ENCODE assay signal across 30 mouse cellular contexts in the genomic region with DNA sequence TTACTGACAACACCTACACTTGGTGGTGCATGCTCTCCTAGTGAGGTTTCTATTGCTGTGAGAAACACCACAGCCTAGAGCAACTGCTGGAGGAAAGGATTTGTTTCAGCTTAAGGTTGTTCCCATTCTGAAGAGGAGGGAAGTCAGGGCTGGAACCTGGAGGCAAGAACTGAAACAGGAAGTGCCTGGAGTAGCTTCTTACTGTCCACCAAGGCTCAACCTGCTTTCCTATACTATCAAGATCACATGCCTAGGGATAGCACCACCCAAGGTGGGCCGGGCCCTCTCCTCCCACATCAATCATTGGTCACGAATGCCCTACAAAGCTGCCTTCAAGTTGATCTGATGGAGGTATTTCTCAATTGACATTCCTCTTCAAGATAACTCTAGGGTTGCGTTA. TPM values are rescaled to one million over a fixed set of nuclear protein-coding genes. Genes with fewer than 3 reads are reported as not detected.
DNase-seq lines count a peak whose midpoint lies in the region; ATAC-seq lines count a peak whose summit lies in the region.
"Had no signal": no experiment of that assay in that cellular context is flagged by ENCODE, and none has a peak within 500 bp of the region (broad histone marks: within the 10 kb centered on the region; RNA-seq: fewer than 3 reads in every experiment).

No protein-coding gene starts in this region.

- peak; percentile 73 for ATAC-seq in granulocyte monocyte progenitor cell, adult 5-6 weeks (replicated peaks; ENCODE audit: poor library complexity, severe bottlenecking)
- ATAC-seq in megakaryocyte, adult 5-6 weeks (ENCODE audit: poor library complexity, severe bottlenecking) = peak; percentile 75
- ATAC-seq in monocyte, adult 5-6 weeks (replicated peaks; ENCODE audit: insufficient number of reproducible peaks, low FRiP score, low TSS enrichment, poor library complexity, severe bottlenecking) = 0 out of 2 replicates have a peak, but pooled peaks have one; percentile 22
- ATAC-seq in liver, embryonic 11.5 days (replicated peaks; ENCODE audit: low FRiP score) = no peak
- ATAC-seq: forebrain, embryonic 14.5 days had no signal

- DNase-seq in heart, adult 11 months = peak; percentile 90
- DNase-seq in heart, adult 8-10 months (ENCODE audit: low spot score) = no peak
- DNase-seq in liver, embryonic 11.5 days (ENCODE audit: low spot score) = no peak
- no peak for DNase-seq in retina, embryonic 14.5 days (ENCODE audit: low spot score)
- DNase-seq: adrenal gland, adult 2 months; adrenal gland, postnatal 10 days; adrenal gland, postnatal 25 days; cerebellum, adult 11 months; cerebellum, adult 18-20 months; cerebellum, adult 8-10 months; cerebellum, adult 9-11 months; cerebellum, postnatal 14 days; cerebellum, postnatal 36 days; embryo, embryonic 11 days had no signal

- H3K27me3 ChIP-seq in liver, embryonic 11.5 days (replicated peaks; ENCODE audit: control insufficient read depth, insufficient read depth, low read length) = no peaks in the 10 kb centered on the region
- H3K27me3 ChIP-seq: embryonic facial prominence, embryonic 13.5 days; embryonic facial prominence, embryonic 15.5 days; forebrain, embryonic 12.5 days had no signal

- H3K36me3 ChIP-seq in liver, embryonic 11.5 days (ENCODE audit: control insufficient read depth, insufficient read depth, low read length) = no peaks in the 10 kb centered on the region
- H3K36me3 ChIP-seq: embryonic facial prominence, embryonic 13.5 days; embryonic facial prominence, embryonic 15.5 days; forebrain, embryonic 10.5 days; forebrain, embryonic 12.5 days had no signal

- H3K9ac ChIP-seq in liver, embryonic 11.5 days (ENCODE audit: low read depth, low read length) = no peak overlapping the region
- H3K9ac ChIP-seq: embryonic facial prominence, embryonic 13.5 days; embryonic facial prominence, embryonic 15.5 days; forebrain, embryonic 12.5 days had no signal

- H3K27ac ChIP-seq in liver, embryonic 11.5 days (ENCODE audit: low read depth, low read length) = no peak overlapping the region
- H3K27ac ChIP-seq: embryonic facial prominence, embryonic 13.5 days; embryonic facial prominence, embryonic 15.5 days; forebrain, embryonic 10.5 days; forebrain, embryonic 12.5 days had no signal

- H3K4me2 ChIP-seq in liver, embryonic 11.5 days = no peak overlapping the region
- H3K4me2 ChIP-seq: embryonic facial prominence, embryonic 13.5 days; embryonic facial prominence, embryonic 15.5 days; forebrain, embryonic 12.5 days had no signal

- no peak overlapping the region for H3K4me3 ChIP-seq in liver, embryonic 11.5 days (ENCODE audit: low read depth, low read length)
- H3K4me3 ChIP-seq: embryonic facial prominence, embryonic 13.5 days; embryonic facial prominence, embryonic 15.5 days; erythroblast, embryonic 14.5 days; forebrain, embryonic 10.5 days; forebrain, embryonic 12.5 days had no signal

- H3K4me1 ChIP-seq in liver, embryonic 11.5 days (replicated peaks; ENCODE audit: control insufficient read depth, insufficient read depth, low read length) = no peaks in the 10 kb centered on the region
- H3K4me1 ChIP-seq: embryonic facial prominence, embryonic 13.5 days; embryonic facial prominence, embryonic 15.5 days; forebrain, embryonic 12.5 days had no signal

- 77% methylated on average over 3 of the region's 3 CpGs for WGBS in liver, embryonic 11.5 days

- no peaks in the 10 kb centered on the region for H3K9me3 ChIP-seq in liver, embryonic 11.5 days (ENCODE audit: control insufficient read depth, low read length)
- H3K9me3 ChIP-seq: embryonic facial prominence, embryonic 13.5 days; embryonic facial prominence, embryonic 15.5 days; forebrain, embryonic 10.5 days; forebrain, embryonic 12.5 days had no signal

RNA-seq across cellular contexts. Expression of a gene that starts 21.6 kb away (rescaled TPM):
- total RNA-seq in heart, adult 8-10 months (2022) = 1 to 10 TPM in 2 of 4 experiments, under 1 TPM in 2; 0.78 to 1.1 (median 0.91) TPM
- total RNA-seq in granulocyte monocyte progenitor cell, adult 5-6 weeks (2014; fragmentation: Nextera tagmentation) = 0.11 TPM in 1 of 2 replicates, not detected in the other
- total RNA-seq in granulocyte monocyte progenitor cell, adult 5-6 weeks (2017) = not detected in 2 replicates
- total RNA-seq in megakaryocyte, adult 5-6 weeks (2015) = 0.55 and 0.56 TPM in 2 replicates
- total RNA-seq in megakaryocyte, adult 5-6 weeks (2017) = 0.04 and 0.41 TPM in 2 replicates
- total RNA-seq in monocyte, adult 5-6 weeks (2017) = 0.32 to 1.4 TPM (median 0.87 TPM) in 3 replicates
- 0.21 and 0.45 TPM in 2 replicates for polyA plus RNA-seq in liver, embryonic 11.5 days (2014; fragmentation: Nextera tagmentation; extraction: Ambion mirVana)

RNA-seq across cellular contexts. Expression of a gene that starts 21.9 kb away (rescaled TPM):
- 100 to 1,000 TPM; 505 to 758 (median 680) TPM for total RNA-seq in heart, adult 8-10 months (2022)
- 60.4 and 67.3 TPM in 2 replicates for total RNA-seq in granulocyte monocyte progenitor cell, adult 5-6 weeks (2014; fragmentation: Nextera tagmentation)
- 50.7 and 59.0 TPM in 2 replicates for total RNA-seq in granulocyte monocyte progenitor cell, adult 5-6 weeks (2017)
- 58.1 and 63.4 TPM in 2 replicates for total RNA-seq in megakaryocyte, adult 5-6 weeks (2015)
- total RNA-seq in megakaryocyte, adult 5-6 weeks (2017) = 79.0 and 91.0 TPM in 2 replicates
- 78.8 to 92.8 TPM (median 85.8 TPM) in 3 replicates for total RNA-seq in monocyte, adult 5-6 weeks (2017)
- polyA plus RNA-seq in liver, embryonic 11.5 days (2014; fragmentation: Nextera tagmentation; extraction: Ambion mirVana) = 129 and 146 TPM in 2 replicates

RNA-seq across cellular contexts. Expression of a gene that starts 30.1 kb away (rescaled TPM):
- total RNA-seq in heart, adult 8-10 months (2022) = not detected
- total RNA-seq in granulocyte monocyte progenitor cell, adult 5-6 weeks (2014; fragmentation: Nextera tagmentation) = not detected in 2 replicates
- not detected in 2 replicates for total RNA-seq in granulocyte monocyte progenitor cell, adult 5-6 weeks (2017)
- total RNA-seq in megakaryocyte, adult 5-6 weeks (2015) = not detected in 2 replicates
- total RNA-seq in megakaryocyte, adult 5-6 weeks (2017) = not detected in 2 replicates
- total RNA-seq in monocyte, adult 5-6 weeks (2017) = not detected in 3 replicates
- not detected in 2 replicates for polyA plus RNA-seq in liver, embryonic 11.5 days (2014; fragmentation: Nextera tagmentation; extraction: Ambion mirVana)
- total RNA-seq: adrenal gland, adult 2 months; adrenal gland, postnatal 10 days; adrenal gland, postnatal 25 days; adrenal gland, postnatal 4 days; common myeloid progenitor, adult 5-6 weeks; ES-E14; MEL had no signal
- polyA plus RNA-seq: adrenal gland, adult 2 months; brain, embryonic 14.5 days; C2C12; embryonic facial prominence, embryonic 11.5 days; embryonic facial prominence, embryonic 13.5 days; embryonic facial prominence, embryonic 15.5 days; erythroblast, embryonic 14.5 days; forebrain, embryonic 10.5 days; forebrain, embryonic 12.5 days; forebrain, embryonic 14.5 days had no signal

RNA-seq across cellular contexts. Expression of a gene that starts 47.5 kb away (rescaled TPM):
- not detected for total RNA-seq in heart, adult 8-10 months (2022)
- total RNA-seq in granulocyte monocyte progenitor cell, adult 5-6 weeks (2014; fragmentation: Nextera tagmentation) = not detected in 2 replicates
- not detected in 2 replicates for total RNA-seq in granulocyte monocyte progenitor cell, adult 5-6 weeks (2017)
- 0.09 TPM in 1 of 2 replicates, not detected in the other for total RNA-seq in megakaryocyte, adult 5-6 weeks (2015)
- total RNA-seq in megakaryocyte, adult 5-6 weeks (2017) = 0.18 TPM in 1 of 2 replicates, not detected in the other
- total RNA-seq in monocyte, adult 5-6 weeks (2017) = not detected in 3 replicates
- polyA plus RNA-seq in liver, embryonic 11.5 days (2014; fragmentation: Nextera tagmentation; extraction: Ambion mirVana) = 0.40 and 0.49 TPM in 2 replicates
- total RNA-seq: adrenal gland, adult 2 months; adrenal gland, postnatal 10 days; adrenal gland, postnatal 25 days; adrenal gland, postnatal 4 days; common myeloid progenitor, adult 5-6 weeks; MEL had no signal
- polyA plus RNA-seq: adrenal gland, adult 2 months; brain, embryonic 14.5 days; erythroblast, embryonic 14.5 days had no signal
